Mouse (Mus musculus) heart, postnatal 0 days (tissue): ENCODE results near the gene Cox7a2l. TPM values are rescaled to one million over a fixed set of nuclear protein-coding genes. Genes with fewer than 3 reads are reported as not detected.

Source experiments
- ATAC-seq: fragments of 200-750 bp; cut with Nextera tagmentation; 2 replicates; pipeline ENCODE4 v1.8.0; 2017; ENCODE audit warnings: low read depth, moderate number of reproducible peaks, moderate library complexity; ENCODE audit not compliant: insufficient read depth
- DNase-seq: peaks from one replicate; pipeline ENCODE4 v3.0.0-alpha.2; 2016; ENCODE audit warnings: low spot score
- H3K27ac ChIP-seq: fragments of 300-500 bp; sonication (generic); 2 replicates; pipeline ENCODE4 v1.5.1; 2014; ENCODE audit warnings: low read depth, mild to moderate bottlenecking
- H3K27me3 ChIP-seq: fragments of 300-500 bp; sonication (generic); 2 replicates; pipeline ENCODE4 v1.6.1; 2014; ENCODE audit warnings: low read length, mixed read lengths; ENCODE audit not compliant: control insufficient read depth, insufficient read depth
- H3K36me3 ChIP-seq: fragments of 300-500 bp; sonication (generic); replicated peaks from 2 replicates; pipeline ENCODE4 v1.6.1; 2014; ENCODE audit warnings: low read length, mixed read lengths; ENCODE audit not compliant: control insufficient read depth, insufficient read depth
- H3K4me1 ChIP-seq: fragments of 300-500 bp; sonication (generic); 2 replicates; pipeline ENCODE4 v1.6.1; 2014; ENCODE audit warnings: antibody characterized with exemption; ENCODE audit not compliant: control insufficient read depth, insufficient read depth
- H3K4me2 ChIP-seq: fragments of 300-500 bp; sonication (generic); 2 replicates; pipeline ENCODE4 v1.6.1; 2014; ENCODE audit warnings: low read depth, mild to moderate bottlenecking, low read length, moderate library complexity
- H3K4me3 ChIP-seq: fragments of 300-500 bp; sonication (generic); 2 replicates; pipeline ENCODE4 v1.5.1; 2014; ENCODE audit warnings: low read depth, low read length
- H3K9ac ChIP-seq: fragments of 300-500 bp; sonication (generic); replicated peaks from 2 replicates; pipeline ENCODE4 v1.6.1; 2014; ENCODE audit warnings: low read depth, low read length, mixed read lengths
- H3K9me3 ChIP-seq: fragments of 300-500 bp; sonication (generic); replicated peaks from 2 replicates; pipeline ENCODE4 v1.6.1; 2016; ENCODE audit warnings: low read length; ENCODE audit not compliant: control insufficient read depth
- CTCF ChIP-seq: IDR thresholded peaks from 2 replicates; pipeline ENCODE4 v1.5.1; 2016; ENCODE audit warnings: antibody characterized with exemption, control low read depth, low read depth
- EP300 ChIP-seq: IDR thresholded peaks from 2 replicates; pipeline ENCODE4 v1.6.1; 2016; ENCODE audit warnings: antibody characterized with exemption, low read depth
- WGBS: fragments of 180-500 bp; shearing (Covaris S2); extraction: QIAGEN DNeasy Blood & Tissue Kit; methylation state at CpG from one replicate; pipeline ENCODE4 v1.1.7; 2014; 5-methylcytosine and 5-hydroxymethylcytosine counted together
- polyA plus RNA-seq: library from polyadenylated mRNA; unstranded; fragments of >200 nt; fragmentation: Nextera tagmentation; extraction: Ambion mirVana; gene quantifications from 2 replicates; pipeline ENCODE4 v1.2.1, GENCODE M21; 2015
- total RNA-seq: library from RNA; depleted of rRNA; stranded (reverse); fragments of >200 nt; gene quantifications from 2 replicates; pipeline ENCODE4 v1.2.3, GENCODE M21; 2014; ENCODE audit warnings: low replicate concordance

Gene Cox7a2l
- total and polyA plus RNA-seq, 2 experiments from 2014 or later = 339 to 487 TPM

DNA sequence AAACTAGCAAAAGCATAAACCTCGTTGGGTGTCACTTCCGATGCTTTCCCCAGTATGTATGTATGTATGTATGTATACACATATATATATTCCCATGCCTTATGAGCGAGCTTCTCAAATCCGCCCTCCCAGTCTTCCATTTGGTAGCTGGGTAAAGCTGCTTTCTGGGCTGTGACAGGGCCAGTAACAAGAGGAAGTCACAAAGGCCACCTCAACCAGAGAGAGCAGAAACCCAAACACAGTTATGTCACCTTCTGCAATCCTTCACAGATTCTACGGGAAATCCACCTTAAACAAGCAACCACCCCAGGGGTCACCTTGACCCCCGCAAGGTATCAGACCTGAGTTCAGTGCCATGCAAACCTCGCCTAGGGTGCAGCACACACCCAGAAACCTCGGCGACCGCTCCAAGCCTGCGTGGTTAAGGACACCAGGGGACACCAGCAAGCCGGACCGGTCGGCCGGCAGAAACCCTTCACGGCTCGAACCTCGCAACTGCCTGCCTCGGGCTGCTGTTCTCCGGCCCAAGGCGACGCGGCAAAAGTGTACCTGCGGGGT, 3.4 kb downstream of the Cox7a2l start:
- Histone ChIP-seq H3K27me3 (no peaks in the 10 kb centered on the region), H3K9me3 (no peaks in the 10 kb centered on the region), H3K27ac (peak overlapping the region; percentile 85), H3K4me3 (peak overlapping the region; percentile 94), H3K4me1 (peaks cover 16% of the 10 kb centered on the region), H3K36me3 (no peaks in the 10 kb centered on the region), H3K9ac (peak overlapping the region; percentile 97), H3K4me2 (peak overlapping the region; percentile 86)
- no peak for DNase-seq
- peak; percentile 56 for ATAC-seq
- 1% methylated on average over 24 of the region's 24 CpGs for WGBS
- no peak for TF ChIP-seq CTCF
- TF ChIP-seq EP300 = no peak

DNA sequence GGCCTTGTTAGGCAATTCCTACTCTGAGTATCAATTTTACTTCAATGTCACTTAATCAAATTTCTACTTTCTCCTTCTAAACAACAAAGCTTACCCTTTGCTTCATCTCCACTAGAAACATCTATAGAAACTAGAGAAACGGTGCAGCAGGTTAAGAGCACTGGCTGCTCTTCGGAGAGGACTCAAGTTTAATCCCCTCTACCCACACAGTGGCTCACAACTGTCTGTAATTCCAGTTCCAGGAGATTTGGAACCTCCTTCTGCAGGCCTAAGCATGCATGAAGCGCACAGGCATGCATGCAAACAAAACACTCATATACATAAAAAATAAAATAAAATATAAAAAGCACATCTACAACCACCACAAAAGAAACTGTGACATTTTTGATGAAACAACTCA, 5.0 kb downstream of the Cox7a2l start:
- no peak overlapping the region for H3K4me3 ChIP-seq
- H3K4me1 ChIP-seq = peaks cover 16% of the 10 kb centered on the region
- H3K9me3 ChIP-seq = no peaks in the 10 kb centered on the region
- no peak for DNase-seq
- H3K36me3 ChIP-seq = no peaks in the 10 kb centered on the region
- whole genome bisulfite sequencing = 80% methylated on average over 3 of the region's 3 CpGs
- H3K27ac ChIP-seq = no peak overlapping the region
- peak overlapping the region; percentile 97; the same call in 1 of the 2 replicates for H3K9ac ChIP-seq
- ATAC-seq = no peak
- no peaks in the 10 kb centered on the region for H3K27me3 ChIP-seq
- peak overlapping the region; percentile 86; the same call in 1 of the 2 replicates for H3K4me2 ChIP-seq
- TF ChIP-seq CTCF (no peak), EP300 (no peak)

- no peaks in the 10 kb centered on the region for H3K4me1 ChIP-seq
- ATAC-seq = no peak
- TF ChIP-seq CTCF = no peak
- no peak for TF ChIP-seq EP300
- no peak overlapping the region for H3K27ac ChIP-seq
- DNase-seq = no peak
- H3K27me3 ChIP-seq = no peaks in the 10 kb centered on the region
- no peaks in the 10 kb centered on the region for H3K9me3 ChIP-seq
- H3K9ac ChIP-seq = no peak overlapping the region
- H3K4me2 ChIP-seq = no peak overlapping the region
- H3K4me3 ChIP-seq = no peak overlapping the region
- 83% methylated on average over 2 of the region's 2 CpGs for WGBS
- H3K36me3 ChIP-seq = peaks cover 48% of the 10 kb centered on the region
Measured at GRCm38 (mm10) chr17:83503693-83504092, 13.4 kb downstream of the Cox7a2l start.

- peaks cover 69% of the 10 kb centered on the region for H3K36me3 ChIP-seq
- 77% methylated on average over 4 of the region's 4 CpGs for WGBS
- no peak overlapping the region for H3K4me2 ChIP-seq
- no peak overlapping the region for H3K9ac ChIP-seq
- no peak for DNase-seq
- TF ChIP-seq EP300 (no peak), CTCF (no peak)
- H3K4me1 ChIP-seq = no peaks in the 10 kb centered on the region
- H3K9me3 ChIP-seq = peaks cover 17% of the 10 kb centered on the region
- H3K27ac ChIP-seq = 0 out of 2 replicates have a peak overlapping the region, but pooled peaks have one; percentile 20
- no peak for ATAC-seq
- no peaks in the 10 kb centered on the region for H3K27me3 ChIP-seq
- no peak overlapping the region for H3K4me3 ChIP-seq
Measured at GRCm38 (mm10) chr17:83499692-83500091, 17.4 kb downstream of the Cox7a2l start.

DNA sequence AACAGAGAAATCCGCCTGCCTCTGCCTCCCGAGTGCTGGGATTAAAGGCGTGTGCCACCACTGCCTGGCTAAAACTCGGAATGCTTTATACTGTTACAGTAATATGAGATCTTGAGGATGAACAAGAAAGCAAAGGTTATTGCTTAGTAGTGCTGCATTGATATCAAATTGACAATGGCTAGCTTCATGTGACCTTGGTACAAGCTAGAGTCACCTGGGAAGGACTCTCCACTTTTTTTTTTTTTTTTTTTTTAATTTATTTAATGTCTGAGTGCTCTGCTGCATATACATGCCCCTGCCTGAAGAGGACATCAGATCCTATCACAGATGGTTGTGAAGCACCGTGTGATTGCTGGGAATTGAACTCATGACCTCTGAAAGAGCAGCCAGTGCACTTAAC, 18.2 kb downstream of the Cox7a2l start:
- DNase-seq (no peak), ATAC-seq (no peak)
- 97% methylated on average over 5 of the region's 5 CpGs for WGBS
- H3K27ac ChIP-seq = no peak overlapping the region
- no peak overlapping the region for H3K4me2 ChIP-seq
- no peaks in the 10 kb centered on the region for H3K27me3 ChIP-seq
- TF ChIP-seq EP300 = no peak
- TF ChIP-seq CTCF = no peak
- H3K4me3 ChIP-seq = no peak overlapping the region
- H3K9ac ChIP-seq = no peak overlapping the region
- H3K4me1 ChIP-seq = no peaks in the 10 kb centered on the region
- H3K36me3 ChIP-seq = peaks cover 63% of the 10 kb centered on the region
- H3K9me3 ChIP-seq = peaks cover 17% of the 10 kb centered on the region

DNA sequence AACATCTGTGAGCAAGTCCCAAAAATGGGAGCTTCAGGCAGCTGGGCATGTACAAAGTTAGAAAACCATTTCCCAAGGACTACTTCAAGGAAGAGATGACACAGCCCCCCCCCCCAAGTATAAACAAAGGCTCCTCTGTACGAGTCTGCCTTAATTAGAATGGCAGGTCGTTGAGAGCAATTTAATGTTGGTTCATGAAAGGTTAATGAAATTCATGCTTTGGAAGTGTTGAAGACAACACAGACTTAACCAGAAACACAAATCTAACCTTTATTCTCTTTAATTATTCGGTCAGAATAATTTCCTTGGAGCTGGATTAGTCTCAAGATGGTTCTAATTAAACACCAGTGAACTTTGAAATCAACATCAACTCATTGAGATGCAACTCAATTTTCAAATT, 29.4 kb downstream of the Cox7a2l start:
- Histone ChIP-seq H3K4me2 (no peak overlapping the region), H3K27ac (no peak overlapping the region), H3K4me1 (no peaks in the 10 kb centered on the region), H3K36me3 (peaks cover 5% of the 10 kb centered on the region; the same call in 1 of the 2 replicates), H3K4me3 (no peak overlapping the region), H3K27me3 (no peaks in the 10 kb centered on the region), H3K9me3 (no peaks in the 10 kb centered on the region; the same call in 1 of the 2 replicates), H3K9ac (no peak overlapping the region)
- no peak for TF ChIP-seq CTCF
- TF ChIP-seq EP300 = no peak
- WGBS = 86% methylated on average over 3 of the region's 3 CpGs
- DNase-seq (no peak), ATAC-seq (no peak)
